Mouse (Mus musculus) embryonic fibroblast, embryonic 13.5 days (primary cell): ENCODE data around the gene Polr3h.

Experiments used
- CTCF ChIP-seq: IDR thresholded peaks from 2 replicates; pipeline ENCODE4 v1.5.1; 2011; ENCODE audit warnings: mild to moderate bottlenecking, control low read depth, low read length, moderate library complexity, borderline replicate concordance; ENCODE audit not compliant: insufficient read depth
- POLR2A ChIP-seq: IDR thresholded peaks from 2 replicates; pipeline ENCODE4 v1.6.1; 2011; ENCODE audit warnings: low read depth, mild to moderate bottlenecking, control low read depth, low read length, moderate library complexity

- TF ChIP-seq CTCF (no peak), POLR2A (no peak)
These were observed 43.1 kb upstream of the Polr3h start for GRCm38 (mm10) chr15:81969173-81969572.
